Mouse (Mus musculus) bone marrow macrophage, adult 2 months (primary cell): ENCODE measurements around the gene Ccdc146.

Source experiments
- CTCF ChIP-seq: IDR thresholded peaks from 2 replicates; pipeline ENCODE4 v1.5.1; 2012; ENCODE audit warnings: low read depth, mild to moderate bottlenecking, low read length, moderate library complexity
- POLR2A ChIP-seq: IDR thresholded peaks from 2 replicates; pipeline ENCODE4 v1.6.1; 2012; ENCODE audit warnings: mild to moderate bottlenecking, low read depth, low read length, borderline replicate concordance

GRCm38 (mm10) chr5:21370218-21370947 is 54.1 kb downstream of the Ccdc146 start:
- no peak for TF ChIP-seq CTCF
- no peak for TF ChIP-seq POLR2A
